Mouse (Mus musculus) limb, embryonic 12.5 days (tissue): Measurements from ENCODE around the gene Defb26. TPM values are rescaled to one million over a fixed set of nuclear protein-coding genes. Genes with fewer than 3 reads are reported as not detected.

Experiments used
- ATAC-seq: fragments of 200-750 bp; cut with Nextera tagmentation; 2 replicates; pipeline ENCODE4 v1.8.0; 2017; ENCODE audit warnings: low read depth, moderate TSS enrichment; ENCODE audit not compliant: insufficient number of reproducible peaks, insufficient read depth, low FRiP score, low TSS enrichment
- H3K27ac ChIP-seq: fragments of 300-500 bp; sonication (generic); 2 replicates; pipeline ENCODE4 v1.5.1; 2016; ENCODE audit warnings: mild to moderate bottlenecking, moderate library complexity
- H3K27me3 ChIP-seq: fragments of 300-500 bp; sonication (generic); 2 replicates; pipeline ENCODE4 v1.6.1; 2016; ENCODE audit warnings: mild to moderate bottlenecking, moderate library complexity
- H3K36me3 ChIP-seq: fragments of 300-500 bp; sonication (generic); 2 replicates; pipeline ENCODE4 v1.6.1; 2016; ENCODE audit warnings: mild to moderate bottlenecking, moderate library complexity
- H3K4me1 ChIP-seq: fragments of 300-500 bp; sonication (generic); replicated peaks from 2 replicates; pipeline ENCODE4 v1.6.1; 2016
- H3K4me2 ChIP-seq: fragments of 300-500 bp; sonication (generic); 2 replicates; pipeline ENCODE4 v1.6.1; 2016; ENCODE audit warnings: mild to moderate bottlenecking, moderate library complexity
- H3K4me3 ChIP-seq: fragments of 300-500 bp; sonication (generic); replicated peaks from 2 replicates; pipeline ENCODE4 v1.5.1; 2016; ENCODE audit warnings: mild to moderate bottlenecking
- H3K9ac ChIP-seq: fragments of 300-500 bp; sonication (generic); replicated peaks from 2 replicates; pipeline ENCODE4 v1.6.1; 2016; ENCODE audit warnings: mild to moderate bottlenecking, moderate library complexity
- H3K9me3 ChIP-seq: fragments of 300-500 bp; sonication (generic); 2 replicates; pipeline ENCODE4 v1.6.1; 2016; ENCODE audit warnings: mild to moderate bottlenecking, moderate library complexity
- WGBS: fragments of 180-500 bp; shearing (Covaris S2); methylation state at CpG from one replicate; pipeline ENCODE4 v1.1.7; 2016; 5-methylcytosine and 5-hydroxymethylcytosine counted together
- polyA plus RNA-seq: library from polyadenylated mRNA; unstranded; fragments of >200 nt; fragmentation: Nextera tagmentation; extraction: Ambion mirVana; gene quantifications from 2 replicates; pipeline ENCODE4 v1.2.1, GENCODE M21; 2016

The Defb26 gene
- polyA plus RNA-seq, 1 experiment from 2014 or later, result not detected

GRCm38 (mm10) chr2:152503950-152504349, 7.5 kb downstream of the Defb26 start:
- WGBS, result 84% methylated on average over 2 of the region's 2 CpGs

GRCm38 (mm10) chr2:152500863-152501229, 10.6 kb downstream of the Defb26 start:
- WGBS, result 82% methylated on average over 6 of the region's 6 CpGs
- H3K4me3 ChIP-seq, result no peak overlapping the region
- 0 out of 2 replicates have a peak, but pooled peaks cover 2% of the 10 kb centered on the region for H3K9me3 ChIP-seq
- no peaks in the 10 kb centered on the region for H3K4me1 ChIP-seq
- no peak overlapping the region for H3K4me2 ChIP-seq
- ATAC-seq, result no peak
- H3K27me3 ChIP-seq, result no peaks in the 10 kb centered on the region
- no peak overlapping the region for H3K9ac ChIP-seq
- no peaks in the 10 kb centered on the region for H3K36me3 ChIP-seq
- H3K27ac ChIP-seq, result no peak overlapping the region

More at GRCm38 (mm10) chr2:152503950-152504349, 7.5 kb downstream of the Defb26 start:
- Histone ChIP-seq H3K9me3 (0 out of 2 replicates have a peak, but pooled peaks cover 2% of the 10 kb centered on the region), H3K36me3 (no peaks in the 10 kb centered on the region), H3K27me3 (no peaks in the 10 kb centered on the region), H3K4me1 (no peaks in the 10 kb centered on the region), H3K9ac (no peak overlapping the region), H3K4me2 (no peak overlapping the region), H3K4me3 (no peak overlapping the region), H3K27ac (no peak overlapping the region)
- no peak for ATAC-seq

- H3K27ac ChIP-seq, result no peak overlapping the region
- H3K4me2 ChIP-seq, result no peak overlapping the region
- H3K9me3 ChIP-seq, result 0 out of 2 replicates have a peak, but pooled peaks cover 2% of the 10 kb centered on the region
- H3K9ac ChIP-seq, result no peak overlapping the region
- no peaks in the 10 kb centered on the region for H3K4me1 ChIP-seq
- H3K27me3 ChIP-seq, result no peaks in the 10 kb centered on the region
- 81% methylated on average over 7 of the region's 7 CpGs for WGBS
- no peak overlapping the region for H3K4me3 ChIP-seq
- ATAC-seq, result no peak
- H3K36me3 ChIP-seq, result no peaks in the 10 kb centered on the region
Measured at GRCm38 (mm10) chr2:152500204-152500862, 11.2 kb downstream of the Defb26 start.

- no peak for ATAC-seq
- H3K9me3 ChIP-seq, result 0 out of 2 replicates have a peak, but pooled peaks cover 2% of the 10 kb centered on the region
- no peaks in the 10 kb centered on the region for H3K4me1 ChIP-seq
- no peak overlapping the region for H3K27ac ChIP-seq
- H3K27me3 ChIP-seq, result no peaks in the 10 kb centered on the region
- H3K4me2 ChIP-seq, result no peak overlapping the region
- no peak overlapping the region for H3K9ac ChIP-seq
- 68% methylated on average over 6 of the region's 6 CpGs for WGBS
- no peak overlapping the region for H3K4me3 ChIP-seq
- no peaks in the 10 kb centered on the region for H3K36me3 ChIP-seq
Measured at GRCm38 (mm10) chr2:152498020-152498419, 13.5 kb downstream of the Defb26 start.

DNA sequence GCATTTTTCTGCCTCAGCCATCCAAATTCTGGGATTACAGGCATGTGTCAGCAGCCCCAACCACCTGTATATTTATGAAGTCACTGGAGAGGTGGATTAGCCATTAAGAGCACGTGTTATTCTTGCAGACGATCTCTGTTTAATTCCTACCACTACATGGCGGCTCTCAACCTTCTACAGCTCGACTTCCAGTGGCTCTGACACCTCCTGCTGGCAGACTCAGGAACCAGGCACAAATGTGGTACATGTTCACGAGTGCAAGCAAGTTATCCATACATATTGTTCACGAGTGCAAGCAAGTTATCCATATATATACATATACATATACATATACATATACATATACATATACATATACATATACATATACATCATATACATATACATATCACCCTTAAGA, 18.3 kb downstream of the Defb26 start:
- no peak overlapping the region for H3K4me3 ChIP-seq
- H3K27me3 ChIP-seq, result no peaks in the 10 kb centered on the region
- no peaks in the 10 kb centered on the region for H3K9me3 ChIP-seq
- H3K4me2 ChIP-seq, result no peak overlapping the region
- no peaks in the 10 kb centered on the region for H3K36me3 ChIP-seq
- no peak overlapping the region for H3K9ac ChIP-seq
- no peak overlapping the region for H3K27ac ChIP-seq
- 71% methylated on average over 6 of the region's 6 CpGs for WGBS
- H3K4me1 ChIP-seq, result no peaks in the 10 kb centered on the region
- no peak for ATAC-seq

GRCm38 (mm10) chr2:152490038-152490437, 21.5 kb downstream of the Defb26 start, which contains the start of gene Defb22:
TSS of gene Defb22 (minus strand) at chr2:152490138.
- H3K4me1 ChIP-seq, result no peaks in the 10 kb centered on the region
- H3K4me2 ChIP-seq, result no peak within 1 kb of the TSS
- H3K36me3 ChIP-seq, result no peaks in the 10 kb centered on the region
- no peak within 1 kb of the TSS for H3K9ac ChIP-seq
- no peak within 1 kb of the TSS for H3K4me3 ChIP-seq
- H3K27me3 ChIP-seq, result no peaks in the 10 kb centered on the region
- H3K9me3 ChIP-seq, result no peaks in the 10 kb centered on the region
- no peak within 1 kb of the TSS for H3K27ac ChIP-seq
- no peak for ATAC-seq

GRCm38 (mm10) chr2:152487024-152487423, 24.5 kb downstream of the Defb26 start:
- no peak overlapping the region for H3K27ac ChIP-seq
- no peak for ATAC-seq
- H3K4me1 ChIP-seq, result no peaks in the 10 kb centered on the region
- H3K9ac ChIP-seq, result no peak overlapping the region
- H3K27me3 ChIP-seq, result no peaks in the 10 kb centered on the region
- no peak overlapping the region for H3K4me2 ChIP-seq
- WGBS, result 74% methylated on average over 2 of the region's 2 CpGs
- no peaks in the 10 kb centered on the region for H3K36me3 ChIP-seq
- no peaks in the 10 kb centered on the region for H3K9me3 ChIP-seq
- no peak overlapping the region for H3K4me3 ChIP-seq

DNA sequence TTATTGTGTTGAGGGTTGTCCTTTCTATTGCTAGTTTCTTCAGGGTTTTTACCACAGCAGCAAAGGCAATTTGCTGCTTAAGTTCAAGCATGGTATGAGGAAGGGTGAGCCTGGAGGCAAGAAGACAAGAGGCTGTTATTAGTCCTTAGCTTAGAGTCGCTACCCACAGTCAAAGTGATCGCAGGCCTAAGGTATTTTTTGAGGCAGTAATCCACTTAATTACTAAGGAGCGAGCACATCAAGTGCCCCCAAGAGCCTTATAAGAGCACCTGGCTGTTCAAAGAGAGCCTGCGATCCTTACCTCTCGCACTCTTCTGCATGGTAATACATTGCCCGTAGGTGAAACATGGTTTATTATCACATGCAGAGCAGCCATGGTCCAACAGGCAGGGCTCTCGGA, 29.8 kb downstream of the Defb26 start:
- Histone ChIP-seq H3K4me2 (no peak overlapping the region), H3K36me3 (no peaks in the 10 kb centered on the region), H3K27me3 (no peaks in the 10 kb centered on the region), H3K9me3 (no peaks in the 10 kb centered on the region), H3K9ac (no peak overlapping the region), H3K4me1 (no peaks in the 10 kb centered on the region), H3K4me3 (no peak overlapping the region), H3K27ac (no peak overlapping the region)
- ATAC-seq, result no peak
- 81% methylated on average over 7 of the region's 7 CpGs for WGBS

GRCm38 (mm10) chr2:152480881-152481280, 30.6 kb downstream of the Defb26 start:
- no peaks in the 10 kb centered on the region for H3K4me1 ChIP-seq
- H3K9ac ChIP-seq, result no peak overlapping the region
- H3K9me3 ChIP-seq, result no peaks in the 10 kb centered on the region
- no peak overlapping the region for H3K27ac ChIP-seq
- no peak overlapping the region for H3K4me2 ChIP-seq
- ATAC-seq, result no peak
- 87% methylated on average over 3 of the region's 3 CpGs for WGBS
- no peaks in the 10 kb centered on the region for H3K27me3 ChIP-seq
- H3K4me3 ChIP-seq, result no peak overlapping the region
- H3K36me3 ChIP-seq, result no peaks in the 10 kb centered on the region

DNA sequence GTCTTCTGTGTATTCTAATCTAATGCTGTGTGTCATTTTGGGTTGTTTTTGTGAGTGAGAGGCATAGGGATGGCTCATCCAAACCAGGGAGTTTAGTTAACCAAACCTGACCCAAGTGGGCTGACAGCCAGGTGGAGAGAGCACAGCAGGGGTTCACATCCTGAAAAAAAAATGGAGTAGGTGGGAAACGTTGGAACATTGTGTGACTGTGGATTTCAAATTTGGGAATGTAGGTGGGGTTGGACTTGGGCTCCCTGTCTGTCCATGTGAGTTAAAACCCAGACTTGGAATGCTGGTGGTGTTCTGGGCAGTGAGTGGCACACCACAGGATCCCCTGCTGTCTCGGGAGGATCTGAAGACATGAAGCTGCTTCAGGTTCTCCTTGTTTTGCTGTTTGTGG, 34.7 kb downstream of the Defb26 start, which contains the start of gene Defb20:
Defb20 (plus strand) TSS at position 301 of the 400 bp plus-strand sequence.
- ATAC-seq, result no peak
- Histone ChIP-seq H3K9ac (no peak within 1 kb of the TSS), H3K4me2 (no peak within 1 kb of the TSS), H3K36me3 (no peaks in the 10 kb centered on the region), H3K27ac (no peak within 1 kb of the TSS), H3K27me3 (0 out of 2 replicates have a peak, but pooled peaks cover 2% of the 10 kb centered on the region), H3K4me1 (no peaks in the 10 kb centered on the region), H3K9me3 (no peaks in the 10 kb centered on the region), H3K4me3 (no peak within 1 kb of the TSS)
- 57% methylated on average over 2 of the region's 2 CpGs for WGBS

DNA sequence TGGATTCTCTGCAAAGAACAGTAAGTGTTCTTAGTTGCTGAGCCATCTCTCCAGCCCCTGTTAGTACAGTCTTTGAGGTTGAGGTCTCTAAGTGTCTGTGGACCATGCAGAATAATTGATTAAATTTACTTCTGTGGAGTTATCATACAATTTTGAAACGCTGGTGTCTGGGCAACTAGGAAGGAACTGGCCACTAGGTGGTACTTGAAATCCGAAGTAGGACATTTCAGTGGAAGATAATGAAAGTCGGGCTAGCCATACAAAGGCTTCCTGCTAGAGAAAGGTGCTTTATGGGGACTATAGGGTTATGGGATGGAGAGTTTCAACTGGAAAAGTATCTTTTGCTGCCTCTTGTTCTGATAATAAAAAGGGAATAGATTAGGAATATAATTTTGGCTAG, 39.1 kb downstream of the Defb26 start:
- H3K27me3 ChIP-seq, result 0 out of 2 replicates have a peak, but pooled peaks cover 2% of the 10 kb centered on the region
- no peak overlapping the region for H3K4me3 ChIP-seq
- H3K27ac ChIP-seq, result no peak overlapping the region
- H3K9ac ChIP-seq, result no peak overlapping the region
- H3K36me3 ChIP-seq, result no peaks in the 10 kb centered on the region
- WGBS, result 30% methylated on average over 3 of the region's 3 CpGs
- H3K4me2 ChIP-seq, result no peak overlapping the region
- H3K9me3 ChIP-seq, result no peaks in the 10 kb centered on the region
- ATAC-seq, result no peak
- no peaks in the 10 kb centered on the region for H3K4me1 ChIP-seq

- no peaks in the 10 kb centered on the region for H3K36me3 ChIP-seq
- no peaks in the 10 kb centered on the region for H3K9me3 ChIP-seq
- no peak overlapping the region for H3K4me3 ChIP-seq
- no peak overlapping the region for H3K9ac ChIP-seq
- no peak overlapping the region for H3K27ac ChIP-seq
- H3K4me2 ChIP-seq, result no peak overlapping the region
- WGBS, result 30% methylated on average over 7 of the region's 7 CpGs
- ATAC-seq, result no peak
- H3K27me3 ChIP-seq, result 0 out of 2 replicates have a peak, but pooled peaks cover 2% of the 10 kb centered on the region
- H3K4me1 ChIP-seq, result no peaks in the 10 kb centered on the region
Measured at GRCm38 (mm10) chr2:152470973-152471372, 40.5 kb downstream of the Defb26 start.
